Mouse (Mus musculus) heart, postnatal 0 days (tissue): Measurements from ENCODE around the gene Dusp8.

Source experiments
- CTCF ChIP-seq: IDR thresholded peaks from 2 replicates; pipeline ENCODE4 v1.5.1; 2016; ENCODE audit warnings: antibody characterized with exemption, control low read depth, low read depth
- EP300 ChIP-seq: IDR thresholded peaks from 2 replicates; pipeline ENCODE4 v1.6.1; 2016; ENCODE audit warnings: antibody characterized with exemption, low read depth

DNA sequence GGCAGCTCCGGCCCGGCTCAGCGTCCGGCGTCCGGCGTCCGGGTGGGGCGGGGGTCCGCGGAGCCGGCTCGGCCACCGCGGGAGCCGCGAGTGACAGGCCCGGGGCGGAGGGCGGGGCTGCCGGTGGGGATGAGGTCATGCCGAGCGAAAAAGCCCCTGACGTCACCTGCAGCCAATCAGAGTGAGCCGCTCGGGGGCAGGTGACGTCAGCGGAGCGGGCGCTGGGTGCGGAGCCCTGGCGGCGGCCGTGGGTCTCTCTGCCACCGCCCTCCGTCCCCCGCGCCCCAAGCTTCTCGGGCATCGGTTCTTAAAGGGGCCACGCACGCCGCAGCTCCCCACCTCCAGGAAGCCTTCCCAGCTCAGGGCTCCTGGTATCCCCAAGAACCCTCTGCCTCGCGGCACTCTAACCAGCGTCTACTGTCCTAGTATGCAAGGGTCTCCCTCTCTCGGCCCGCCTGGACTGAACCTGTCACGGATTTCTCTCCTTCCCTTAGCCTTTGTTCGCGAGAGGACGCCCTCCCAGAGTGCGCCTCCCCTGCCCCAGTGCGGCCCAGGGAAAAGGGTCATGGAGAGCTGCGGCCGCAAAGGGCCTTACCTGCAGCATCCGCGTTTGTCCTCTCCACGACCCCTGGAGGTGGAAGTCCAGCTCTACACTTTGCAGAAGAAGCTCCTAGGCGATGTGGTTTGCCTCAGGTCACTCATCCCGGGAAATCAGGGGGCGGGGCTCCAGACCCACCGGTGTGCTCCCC, at the start of gene Dusp8:
- TF ChIP-seq CTCF (peak; percentile 50), EP300 (no peak)
